Mouse (Mus musculus): Measurements from ENCODE around the gene Thtpa. TPM values are rescaled to one million over a fixed set of nuclear protein-coding genes. Genes with fewer than 3 reads are reported as not detected.

Gene Thtpa
- total RNA-seq, 4 experiments from 2014 or later = 19.5 to 23.2 (median 22.3) TPM

- DNase-seq (ENCODE audit: low spot score in 2 of 2) = no peak
Measured at GRCm38 (mm10) chr14:55105386-55105785, 10.8 kb downstream of the Thtpa start.

GRCm38 (mm10) chr14:55105836-55106809, 11.5 kb downstream of the Thtpa start, which contains the start of gene Ap1g2:
Ap1g2 (minus strand) TSS chr14:55106593.
- peak; percentile 86 to 91 for DNase-seq (ENCODE audit: low spot score in 2 of 2)

- DNase-seq (ENCODE audit: low spot score in 2 of 2) = no peak
Measured at GRCm38 (mm10) chr14:55106990-55107389, 12.4 kb downstream of the Thtpa start.

- DNase-seq (ENCODE audit: low spot score in 2 of 2) = peak; percentile 79 to 87
Measured at GRCm38 (mm10) chr14:55108202-55108870, 13.8 kb downstream of the Thtpa start.

GRCm38 (mm10) chr14:55109048-55109873, 14.7 kb downstream of the Thtpa start:
- no peak for DNase-seq (ENCODE audit: low spot score in 2 of 2)

- no peak for DNase-seq (ENCODE audit: low spot score in 2 of 2)
Measured at GRCm38 (mm10) chr14:55110076-55110475, 15.5 kb downstream of the Thtpa start.

- peak in 1 of 2 experiments; percentile 67 for DNase-seq (ENCODE audit: low spot score in 2 of 2)
Measured at GRCm38 (mm10) chr14:55111720-55112119, 17.1 kb downstream of the Thtpa start.

GRCm38 (mm10) chr14:55113351-55113974, 18.9 kb downstream of the Thtpa start:
- DNase-seq (ENCODE audit: low spot score in 2 of 2) = peak in 1 of 2 experiments; percentile 29

- DNase-seq (ENCODE audit: low spot score in 2 of 2) = peak in 1 of 2 experiments; percentile 60
Measured at GRCm38 (mm10) chr14:55113975-55114645, 19.5 kb downstream of the Thtpa start.

- peak in 1 of 2 experiments; percentile 65 for DNase-seq (ENCODE audit: low spot score in 2 of 2)
Measured at GRCm38 (mm10) chr14:55114759-55115701, 20.4 kb downstream of the Thtpa start.

- DNase-seq (ENCODE audit: low spot score in 2 of 2) = no peak
Measured at GRCm38 (mm10) chr14:55115846-55116245, 21.3 kb downstream of the Thtpa start.

GRCm38 (mm10) chr14:55116425-55117200, 22.0 kb downstream of the Thtpa start, which contains the start of gene Jph4:
Jph4 (minus strand) TSS chr14:55116935.
- DNase-seq (ENCODE audit: low spot score in 2 of 2) = peak in 1 of 2 experiments; percentile 74

- DNase-seq (ENCODE audit: low spot score in 2 of 2) = peak; percentile 34 to 57
Measured at GRCm38 (mm10) chr14:55118852-55119251, 24.3 kb downstream of the Thtpa start.

- DNase-seq (ENCODE audit: low spot score in 2 of 2) = no peak
Measured at GRCm38 (mm10) chr14:55119421-55120134, 25.0 kb downstream of the Thtpa start.

- peak in 1 of 2 experiments; percentile 63 for DNase-seq (ENCODE audit: low spot score in 2 of 2)
Measured at GRCm38 (mm10) chr14:55121947-55122346, 27.4 kb downstream of the Thtpa start.

GRCm38 (mm10) chr14:55122359-55122758, 27.8 kb downstream of the Thtpa start:
- no peak for DNase-seq (ENCODE audit: low spot score in 2 of 2)

GRCm38 (mm10) chr14:55125711-55126110, 31.1 kb downstream of the Thtpa start:
- no peak for DNase-seq (ENCODE audit: low spot score in 2 of 2)

Data from layer of hippocampus, adult 8-10 months (tissue).